ENCODE assay signal across 30 mouse cellular contexts in genomic region chr1:40427270-40427669, GRCm38 (mm10). TPM values are rescaled to one million over a fixed set of nuclear protein-coding genes. Genes with fewer than 3 reads are reported as not detected.
"Had no signal": no experiment of that assay in that cellular context is flagged by ENCODE, and none has a peak within 500 bp of the region (broad histone marks: within the 10 kb centered on the region; RNA-seq: fewer than 3 reads in every experiment).

No protein-coding gene starts in this region.

- H3K27me3 ChIP-seq: heart, embryonic 13.5 days; heart, embryonic 15.5 days; hindbrain, embryonic 13.5 days; hindbrain, embryonic 15.5 days; limb, embryonic 12.5 days; liver, embryonic 13.5 days; liver, embryonic 15.5 days had no signal

- DNase-seq: gastrocnemius, postnatal 14 days; gastrocnemius, postnatal 36 days; heart, adult 11 months; heart, adult 2 months; heart, postnatal 14 days; heart, postnatal 36 days; kidney, adult 18-20 months; kidney, adult 8-10 months; kidney, postnatal 10 days; kidney, postnatal 25 days; kidney, postnatal 4 days; liver; liver, embryonic 13.5 days; liver, postnatal 0 days had no signal

- ATAC-seq: hindbrain, postnatal 0 days; intestine, embryonic 16.5 days; liver, postnatal 0 days had no signal

- H3K4me3 ChIP-seq: heart, adult 2 months; heart, embryonic 10.5 days; heart, embryonic 13.5 days; heart, embryonic 15.5 days; hindbrain, embryonic 13.5 days; hindbrain, embryonic 15.5 days; layer of hippocampus, adult 2 months; left cerebral cortex, adult 2 months; limb, embryonic 10.5 days; limb, embryonic 12.5 days; liver, embryonic 13.5 days; liver, embryonic 15.5 days had no signal

- H3K4me1 ChIP-seq: heart, embryonic 10.5 days; heart, embryonic 13.5 days; heart, embryonic 15.5 days; hindbrain, embryonic 13.5 days; hindbrain, embryonic 15.5 days; limb, embryonic 10.5 days; limb, embryonic 12.5 days had no signal

- H3K9me3 ChIP-seq: heart, embryonic 10.5 days; heart, embryonic 13.5 days; heart, embryonic 15.5 days; hindbrain, embryonic 13.5 days; hindbrain, embryonic 15.5 days; limb, embryonic 10.5 days; limb, embryonic 12.5 days; liver, embryonic 13.5 days; liver, embryonic 15.5 days had no signal

- H3K27ac ChIP-seq: heart, adult 2 months; heart, embryonic 10.5 days; heart, embryonic 13.5 days; heart, embryonic 15.5 days; hindbrain, embryonic 13.5 days; hindbrain, embryonic 15.5 days; hindbrain, postnatal 0 days; layer of hippocampus, adult 2 months; left cerebral cortex, adult 2 months; limb, embryonic 10.5 days; limb, embryonic 12.5 days; liver, embryonic 13.5 days; liver, embryonic 15.5 days had no signal

- H3K36me3 ChIP-seq: heart, embryonic 10.5 days; heart, embryonic 13.5 days; heart, embryonic 15.5 days; hindbrain, embryonic 13.5 days; hindbrain, embryonic 15.5 days; limb, embryonic 10.5 days; limb, embryonic 12.5 days; liver, embryonic 13.5 days; liver, embryonic 15.5 days had no signal

RNA-seq across cellular contexts. Expression of gene Il1rl1, which starts 2.1 kb away (rescaled TPM):
- polyA plus RNA-seq: hindbrain, embryonic 13.5 days; hindbrain, embryonic 15.5 days had no signal

RNA-seq across cellular contexts. Expression of gene Il18r1, which starts 38.1 kb away (rescaled TPM):
- total RNA-seq: gastrocnemius, adult 18-20 months; gastrocnemius, postnatal 14 days; gastrocnemius, postnatal 36 days; hindbrain, postnatal 0 days; layer of hippocampus, adult 2 months; layer of hippocampus, postnatal 25 days; left cerebral cortex, adult 2 months; left cerebral cortex, postnatal 14 days had no signal
- polyA plus RNA-seq: heart, embryonic 10.5 days; heart, embryonic 13.5 days; hindbrain, embryonic 11.5 days; hindbrain, embryonic 13.5 days; hindbrain, embryonic 15.5 days; hindbrain, postnatal 0 days; limb, embryonic 10.5 days; limb, embryonic 12.5 days had no signal
